Mouse (Mus musculus) cerebellum, adult 11 months (tissue): ENCODE results near the gene Gm21775.
"Not testable (repeated sequence)": the region's sequence is repeated elsewhere in the genome, so short reads cannot be mapped to it uniquely, and the experiment has no call there.

Source experiments
- DNase-seq: peaks from one replicate; pipeline ENCODE4 v3.0.0; 2022

The Gm21775 gene

GRCm38 (mm10) chrY:10553153-10553552, at the start of gene Gm21775:
Gene Gm21775, plus strand, starts transcription at chrY:10553453.
- DNase-seq: not testable (repeated sequence)

GRCm38 (mm10) chrY:10535942-10536341, 17.3 kb upstream of the Gm21775 start, which contains the start of gene Gm20737:
Gene Gm20737, minus strand, starts transcription at chrY:10536042.
- DNase-seq: not testable (repeated sequence)
